Mouse (Mus musculus): Measurements from ENCODE around the gene Lhb. TPM values are rescaled to one million over a fixed set of nuclear protein-coding genes. Genes with fewer than 3 reads are reported as not detected.

Lhb gene
- total and polyA plus RNA-seq, 2 experiments = not detected

GRCm38 (mm10) chr7:45415636-45416035 lies 5.0 kb upstream of the Lhb start:
- TF ChIP-seq POLR2A (IDR thresholded peaks at IDR 0.05; ENCODE audit: extremely low read depth, insufficient read depth, low read length) = no peak
- TF ChIP-seq CTCF (IDR thresholded peaks at IDR 0.05; ENCODE audit: low read depth, low read length) = no peak
- no peaks in the 10 kb centered on the region for H3K36me3 ChIP-seq (ENCODE audit: control insufficient read depth, insufficient read depth, low read length)
- H3K4me3 ChIP-seq (ENCODE audit: insufficient read depth, low read depth, low read length) = no peak overlapping the region
- DNase-seq (ENCODE audit: extremely low read depth, low read depth, low spot score) = no peak
- H3K27ac ChIP-seq (replicated peaks; ENCODE audit: insufficient read depth, low read depth, low read length) = no peak overlapping the region
- no peaks in the 10 kb centered on the region for H3K79me2 ChIP-seq (ENCODE audit: control insufficient read depth, insufficient read depth, low read length)
- peaks cover 17% of the 10 kb centered on the region; the same call in 1 of the 2 replicates for H3K27me3 ChIP-seq (ENCODE audit: control insufficient read depth, insufficient read depth, low read length)
- no peak overlapping the region for H3K9ac ChIP-seq (ENCODE audit: low read depth, low read length)
- H3K4me1 ChIP-seq (ENCODE audit: control insufficient read depth, insufficient read depth, low read length) = no peaks in the 10 kb centered on the region
- WGBS = 18% methylated on average over 37 of the region's 37 CpGs

- Histone ChIP-seq H3K4me3 (ENCODE audit: insufficient read depth, low read depth, low read length) (no peak overlapping the region), H3K4me1 (ENCODE audit: control insufficient read depth, insufficient read depth, low read length) (no peaks in the 10 kb centered on the region), H3K79me2 (ENCODE audit: control insufficient read depth, insufficient read depth, low read length) (no peaks in the 10 kb centered on the region), H3K27me3 (ENCODE audit: control insufficient read depth, insufficient read depth, low read length) (peaks cover 15% of the 10 kb centered on the region; the same call in 1 of the 2 replicates), H3K9ac (ENCODE audit: low read depth, low read length) (no peak overlapping the region), H3K27ac (replicated peaks; ENCODE audit: insufficient read depth, low read depth, low read length) (no peak overlapping the region), H3K36me3 (ENCODE audit: control insufficient read depth, insufficient read depth, low read length) (no peaks in the 10 kb centered on the region; the same call in 1 of the 2 replicates)
- no peak for DNase-seq (ENCODE audit: extremely low read depth, low read depth, low spot score)
- 13% methylated on average over 13 of the region's 13 CpGs for WGBS
- TF ChIP-seq CTCF (IDR thresholded peaks at IDR 0.05; ENCODE audit: low read depth, low read length) = no peak
- no peak for TF ChIP-seq POLR2A (IDR thresholded peaks at IDR 0.05; ENCODE audit: extremely low read depth, insufficient read depth, low read length)
These were observed 2.6 kb upstream of the Lhb start for GRCm38 (mm10) chr7:45417962-45418492.

- no peak for DNase-seq (ENCODE audit: extremely low read depth, low read depth, low spot score)
- Histone ChIP-seq H3K4me3 (ENCODE audit: insufficient read depth, low read depth, low read length) (no peak overlapping the region), H3K79me2 (ENCODE audit: control insufficient read depth, insufficient read depth, low read length) (no peaks in the 10 kb centered on the region), H3K4me1 (ENCODE audit: control insufficient read depth, insufficient read depth, low read length) (no peaks in the 10 kb centered on the region), H3K27me3 (ENCODE audit: control insufficient read depth, insufficient read depth, low read length) (peaks cover 5% of the 10 kb centered on the region; the same call in 1 of the 2 replicates), H3K9ac (ENCODE audit: low read depth, low read length) (no peak overlapping the region), H3K27ac (replicated peaks; ENCODE audit: insufficient read depth, low read depth, low read length) (no peak overlapping the region), H3K36me3 (ENCODE audit: control insufficient read depth, insufficient read depth, low read length) (no peaks in the 10 kb centered on the region; the same call in 1 of the 2 replicates)
- TF ChIP-seq CTCF (IDR thresholded peaks at IDR 0.05; ENCODE audit: low read depth, low read length) (no peak), POLR2A (IDR thresholded peaks at IDR 0.05; ENCODE audit: extremely low read depth, insufficient read depth, low read length) (no peak)
- WGBS = 27% methylated on average over 27 of the region's 27 CpGs
These were observed 583 bp upstream of the Lhb start for GRCm38 (mm10) chr7:45419859-45420614.

GRCm38 (mm10) chr7:45421194-45421593 lies 574 bp downstream of the Lhb start:
- no peaks in the 10 kb centered on the region for H3K27me3 ChIP-seq (ENCODE audit: control insufficient read depth, insufficient read depth, low read length)
- no peak overlapping the region for H3K27ac ChIP-seq (replicated peaks; ENCODE audit: insufficient read depth, low read depth, low read length)
- no peaks in the 10 kb centered on the region for H3K4me1 ChIP-seq (ENCODE audit: control insufficient read depth, insufficient read depth, low read length)
- no peaks in the 10 kb centered on the region; the same call in 1 of the 2 replicates for H3K36me3 ChIP-seq (ENCODE audit: control insufficient read depth, insufficient read depth, low read length)
- no peak overlapping the region for H3K9ac ChIP-seq (ENCODE audit: low read depth, low read length)
- no peak for DNase-seq (ENCODE audit: extremely low read depth, low read depth, low spot score)
- TF ChIP-seq CTCF (IDR thresholded peaks at IDR 0.05; ENCODE audit: low read depth, low read length) (no peak), POLR2A (IDR thresholded peaks at IDR 0.05; ENCODE audit: extremely low read depth, insufficient read depth, low read length) (no peak)
- 97% methylated on average over 14 of the region's 14 CpGs for WGBS
- H3K4me3 ChIP-seq (ENCODE audit: insufficient read depth, low read depth, low read length) = no peak overlapping the region
- no peaks in the 10 kb centered on the region for H3K79me2 ChIP-seq (ENCODE audit: control insufficient read depth, insufficient read depth, low read length)

GRCm38 (mm10) chr7:45426556-45426955 lies 5.9 kb downstream of the Lhb start:
- WGBS = 84% methylated on average over 8 of the region's 8 CpGs
- no peaks in the 10 kb centered on the region; the same call in 1 of the 2 replicates for H3K36me3 ChIP-seq (ENCODE audit: control insufficient read depth, insufficient read depth, low read length)

GRCm38 (mm10) chr7:45433835-45434202 lies 13.2 kb downstream of the Lhb start:
- Histone ChIP-seq H3K4me1 (ENCODE audit: control insufficient read depth, insufficient read depth, low read length) (peaks cover 14% of the 10 kb centered on the region), H3K79me2 (ENCODE audit: control insufficient read depth, insufficient read depth, low read length) (peaks cover 12% of the 10 kb centered on the region; the same call in 1 of the 2 replicates), H3K27me3 (ENCODE audit: control insufficient read depth, insufficient read depth, low read length) (no peaks in the 10 kb centered on the region), H3K27ac (replicated peaks; ENCODE audit: insufficient read depth, low read depth, low read length) (no peak overlapping the region; the same call in 1 of the 2 replicates), H3K4me3 (ENCODE audit: insufficient read depth, low read depth, low read length) (peak overlapping the region; percentile 55), H3K36me3 (ENCODE audit: control insufficient read depth, insufficient read depth, low read length) (no peaks in the 10 kb centered on the region), H3K9ac (ENCODE audit: low read depth, low read length) (peak overlapping the region; percentile 60)
- DNase-seq (ENCODE audit: extremely low read depth, low read depth, low spot score) = no peak
- TF ChIP-seq CTCF (IDR thresholded peaks at IDR 0.05; ENCODE audit: low read depth, low read length) (no peak), POLR2A (IDR thresholded peaks at IDR 0.05; ENCODE audit: extremely low read depth, insufficient read depth, low read length) (no peak)
- WGBS = under 1% methylated on average over 7 of the region's 7 CpGs

More at GRCm38 (mm10) chr7:45426556-45426955, 5.9 kb downstream of the Lhb start:
- no peaks in the 10 kb centered on the region for H3K4me1 ChIP-seq (ENCODE audit: control insufficient read depth, insufficient read depth, low read length)
- no peaks in the 10 kb centered on the region for H3K27me3 ChIP-seq (ENCODE audit: control insufficient read depth, insufficient read depth, low read length)
- H3K9ac ChIP-seq (ENCODE audit: low read depth, low read length) = no peak overlapping the region
- TF ChIP-seq CTCF (IDR thresholded peaks at IDR 0.05; ENCODE audit: low read depth, low read length) (no peak), POLR2A (IDR thresholded peaks at IDR 0.05; ENCODE audit: extremely low read depth, insufficient read depth, low read length) (no peak)
- no peak overlapping the region for H3K4me3 ChIP-seq (ENCODE audit: insufficient read depth, low read depth, low read length)
- DNase-seq (ENCODE audit: extremely low read depth, low read depth, low spot score) = no peak
- H3K79me2 ChIP-seq (ENCODE audit: control insufficient read depth, insufficient read depth, low read length) = 0 out of 2 replicates have a peak, but pooled peaks cover 4% of the 10 kb centered on the region
- no peak overlapping the region for H3K27ac ChIP-seq (replicated peaks; ENCODE audit: insufficient read depth, low read depth, low read length)

Measured in liver, adult 2 months (tissue).